Mouse (Mus musculus): Measurements from ENCODE around the gene Htr2a.

Gene Htr2a

DNA sequence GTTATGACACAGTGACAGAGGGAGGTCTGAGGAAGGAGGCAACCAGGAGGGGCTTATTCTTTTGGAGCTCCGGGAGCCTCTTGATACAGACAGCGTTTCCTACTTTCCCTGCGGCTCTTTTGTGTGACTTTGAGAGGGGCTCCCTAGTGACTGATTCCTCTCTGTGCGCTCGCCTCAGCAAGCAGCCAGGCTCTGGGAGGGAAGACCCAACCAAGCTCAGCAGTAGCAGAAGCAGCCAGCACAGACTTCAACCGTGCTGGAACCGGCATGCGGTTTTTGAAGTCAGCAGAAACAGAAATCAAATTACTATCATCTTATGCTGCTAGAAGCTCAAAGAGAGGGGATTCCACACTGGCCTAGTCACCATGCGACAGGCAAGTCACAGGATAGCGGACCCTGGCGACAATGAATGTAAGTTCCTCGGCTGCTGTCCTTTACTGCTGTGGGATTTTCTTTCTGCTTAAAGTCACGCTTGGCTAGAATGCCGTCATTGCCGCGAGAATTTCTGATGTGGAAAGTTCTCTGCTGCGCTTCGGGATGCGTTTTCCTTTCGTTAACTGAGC lies at the start of gene Htr2a:
Htr2a (plus strand) TSS at position 22 of the 563 bp plus-strand sequence.
- TF ChIP-seq GATA4 (IDR thresholded peaks at IDR 0.05; ENCODE audit: insufficient replicate concordance, low read length) = no peak

DNA sequence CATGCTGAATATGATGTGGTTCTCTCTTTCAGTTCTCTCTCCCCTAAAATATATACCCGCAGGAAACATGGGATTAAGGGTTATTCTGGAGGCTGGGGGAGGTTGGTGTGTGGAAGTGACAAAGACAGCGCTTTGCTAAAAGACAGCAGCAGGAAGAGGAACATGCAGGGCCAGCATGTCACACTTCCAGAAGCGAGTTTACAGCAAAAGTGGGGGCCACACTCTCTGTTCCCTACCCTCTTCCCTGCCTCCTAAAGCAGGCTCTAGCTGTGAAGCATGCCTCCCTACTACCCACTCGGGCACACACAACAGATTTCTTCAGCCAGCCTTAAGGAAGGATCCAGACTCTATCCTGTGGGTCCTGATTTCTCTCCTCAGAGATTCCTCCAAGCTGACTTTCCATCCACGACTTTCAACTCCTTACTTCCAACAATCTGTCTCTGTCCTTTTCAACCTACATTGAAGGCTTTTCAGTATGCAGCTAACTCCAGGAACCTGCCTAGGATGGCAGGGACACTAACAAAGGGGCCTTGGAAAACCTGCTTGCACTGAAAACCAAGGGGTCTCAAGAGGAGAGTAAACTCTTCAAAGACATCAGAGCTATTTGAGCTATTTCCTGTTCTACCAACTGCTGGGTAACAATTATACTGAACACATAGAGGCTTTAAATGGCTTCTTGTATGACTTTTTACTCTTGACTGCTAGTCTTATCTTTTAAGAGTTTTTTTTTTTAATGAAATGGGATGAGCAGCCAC lies 39.1 kb upstream of the Htr2a start:
- no peak for TF ChIP-seq GATA4 (IDR thresholded peaks at IDR 0.05; ENCODE audit: insufficient replicate concordance, low read length)

GRCm38 (mm10) chr14:74602543-74602942 lies 38.1 kb upstream of the Htr2a start:
- no peak for TF ChIP-seq GATA4 (IDR thresholded peaks at IDR 0.05; ENCODE audit: insufficient replicate concordance, low read length)

DNA sequence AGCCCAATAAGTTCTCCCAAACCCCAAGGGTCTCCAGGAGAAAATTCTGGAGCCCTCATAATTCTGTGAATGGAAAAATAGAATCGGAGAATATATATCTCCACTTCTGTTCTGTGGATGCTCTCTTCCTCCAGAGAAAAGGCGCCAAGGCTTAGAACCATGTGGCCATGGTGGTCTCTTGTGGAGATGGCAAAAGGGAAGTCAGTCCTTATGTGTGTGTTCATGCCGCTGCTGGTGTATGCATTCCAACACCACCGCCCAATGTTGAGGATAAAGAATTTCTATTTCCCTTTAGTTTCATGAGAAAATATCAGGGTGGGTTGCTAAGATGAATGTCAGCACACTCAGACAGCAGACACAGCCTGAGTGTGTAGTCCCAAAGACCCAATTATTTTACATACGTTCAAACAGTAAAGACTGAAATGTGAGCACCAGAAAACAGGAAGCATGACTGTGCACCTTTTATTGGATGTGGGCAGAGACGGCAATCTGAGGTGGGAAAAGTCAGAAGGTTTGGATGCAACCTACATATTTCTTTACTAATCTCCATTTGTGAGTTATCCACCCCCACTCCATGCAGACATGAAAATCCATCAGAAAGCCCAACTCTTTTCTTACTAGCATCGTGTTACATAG lies 37.4 kb upstream of the Htr2a start:
- no peak for TF ChIP-seq GATA4 (IDR thresholded peaks at IDR 0.05; ENCODE audit: insufficient replicate concordance, low read length)

DNA sequence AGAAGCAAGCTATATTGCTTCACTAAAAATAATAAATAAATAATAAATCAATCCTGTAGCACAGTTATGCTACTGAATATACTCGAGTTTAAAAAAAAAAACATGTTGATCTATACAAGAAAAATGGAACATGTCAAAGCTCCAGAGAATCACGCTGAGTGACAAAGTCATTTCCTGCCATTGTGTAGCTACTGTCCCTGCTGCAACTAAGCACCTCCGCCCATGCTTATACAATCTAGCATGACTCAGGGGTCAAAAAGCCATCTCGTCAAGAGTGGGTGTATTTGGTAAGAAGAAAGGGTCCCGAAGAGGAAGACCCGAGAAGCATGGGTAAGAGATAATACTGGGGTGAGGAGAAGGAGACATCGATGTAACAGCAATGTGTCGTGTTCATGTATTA lies 29.3 kb upstream of the Htr2a start:
- TF ChIP-seq GATA4 (IDR thresholded peaks at IDR 0.05; ENCODE audit: insufficient replicate concordance, low read length) = no peak

GRCm38 (mm10) chr14:74618858-74619257 lies 21.8 kb upstream of the Htr2a start:
- no peak for TF ChIP-seq GATA4 (IDR thresholded peaks at IDR 0.05; ENCODE audit: insufficient replicate concordance, low read length)

DNA sequence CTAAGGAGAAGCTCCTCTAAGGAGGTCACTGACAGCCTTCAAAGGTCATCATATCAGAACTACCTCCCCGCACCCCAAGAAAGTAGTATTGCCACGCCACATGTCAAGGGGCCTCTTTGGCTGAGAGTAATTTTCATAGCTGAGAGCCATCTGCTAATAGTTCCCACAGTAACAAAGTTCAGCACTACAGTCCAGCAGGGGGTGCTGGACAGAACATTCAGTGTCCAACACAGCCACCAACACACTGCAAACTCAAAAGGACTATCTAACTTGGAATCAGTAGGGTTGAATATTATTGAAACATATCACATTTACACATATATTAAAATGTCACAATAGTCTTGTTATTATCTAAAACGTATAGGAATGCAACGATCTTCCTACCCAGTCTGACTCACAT lies 2.6 kb upstream of the Htr2a start:
- TF ChIP-seq GATA4 (IDR thresholded peaks at IDR 0.05; ENCODE audit: insufficient replicate concordance, low read length) = no peak

- TF ChIP-seq GATA4 (IDR thresholded peaks at IDR 0.05; ENCODE audit: insufficient replicate concordance, low read length) = no peak
Measured at GRCm38 (mm10) chr14:74641668-74642230, 1.1 kb downstream of the Htr2a start.

- TF ChIP-seq GATA4 (IDR thresholded peaks at IDR 0.05; ENCODE audit: insufficient replicate concordance, low read length) = no peak
Measured at GRCm38 (mm10) chr14:74643296-74643695, 2.7 kb downstream of the Htr2a start.

- no peak for TF ChIP-seq GATA4 (IDR thresholded peaks at IDR 0.05; ENCODE audit: insufficient replicate concordance, low read length)
Measured at GRCm38 (mm10) chr14:74646107-74646793, 5.6 kb downstream of the Htr2a start.

- no peak for TF ChIP-seq GATA4 (IDR thresholded peaks at IDR 0.05; ENCODE audit: insufficient replicate concordance, low read length)
Measured at GRCm38 (mm10) chr14:74650001-74650400, 9.4 kb downstream of the Htr2a start.

DNA sequence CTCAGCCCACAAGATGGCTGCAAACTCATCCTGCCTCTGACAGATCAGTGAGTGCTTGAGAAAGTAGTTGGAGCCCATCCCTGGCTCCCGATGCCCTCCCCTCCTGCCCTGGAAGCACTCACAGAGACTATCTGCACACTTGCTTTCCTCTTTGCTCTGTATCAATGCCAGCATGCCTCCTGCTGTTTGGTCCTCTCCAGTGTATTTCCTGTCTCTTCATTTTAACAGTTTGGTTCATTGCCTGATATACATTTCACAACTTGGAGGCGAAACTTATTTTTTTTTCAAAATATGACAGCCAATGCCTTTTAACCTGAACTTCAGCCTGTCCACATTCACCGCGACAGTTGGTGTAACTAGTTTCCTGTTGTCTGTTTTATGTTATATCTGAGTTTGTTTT lies 11.0 kb downstream of the Htr2a start:
- TF ChIP-seq GATA4 (IDR thresholded peaks at IDR 0.05; ENCODE audit: insufficient replicate concordance, low read length) = no peak

DNA sequence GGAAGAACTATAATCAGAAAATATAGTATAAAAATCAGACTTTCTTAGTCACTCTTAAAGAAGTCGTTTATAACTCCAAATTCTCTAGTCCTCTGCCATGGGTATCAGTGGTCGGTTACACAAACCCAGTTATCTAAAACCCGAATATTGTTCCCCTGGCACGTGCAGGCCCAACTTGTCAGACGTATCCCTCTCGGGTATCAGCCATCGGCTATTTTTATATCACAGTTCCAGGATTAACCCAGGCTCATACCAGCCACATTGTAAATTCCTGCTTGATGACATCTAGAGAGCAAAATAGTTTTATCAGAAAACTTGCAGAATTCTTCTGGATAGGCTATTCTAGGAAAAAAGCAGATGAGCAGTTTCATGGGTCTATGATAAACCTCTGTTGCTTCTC lies 16.6 kb downstream of the Htr2a start:
- no peak for TF ChIP-seq GATA4 (IDR thresholded peaks at IDR 0.05; ENCODE audit: insufficient replicate concordance, low read length)

DNA sequence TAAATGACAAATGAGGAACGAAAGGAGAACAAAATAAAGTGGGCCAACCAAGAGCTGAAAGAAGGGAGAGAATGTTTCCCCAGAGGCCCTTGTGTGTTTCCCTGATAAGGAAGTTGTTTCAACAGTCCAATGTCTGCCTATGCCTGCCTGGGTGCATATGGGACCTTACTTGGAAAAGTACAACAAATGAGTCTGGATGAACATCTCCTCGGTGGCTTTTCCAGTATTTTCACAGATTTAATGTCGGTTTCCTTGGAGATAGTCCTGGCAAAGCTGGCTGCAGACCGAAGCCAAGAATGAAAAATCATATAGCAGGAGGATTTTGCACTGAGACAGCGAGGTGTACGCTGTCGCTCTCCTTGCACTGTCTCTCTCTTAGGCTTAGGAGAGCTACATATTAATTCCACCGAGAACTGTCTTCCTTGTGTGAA lies 18.8 kb downstream of the Htr2a start:
- TF ChIP-seq GATA4 (IDR thresholded peaks at IDR 0.05; ENCODE audit: insufficient replicate concordance, low read length) = no peak
